Mouse (Mus musculus) gastrocnemius, postnatal 36 days (tissue): Measurements from ENCODE around the gene Kcnk4. TPM values are rescaled to one million over a fixed set of nuclear protein-coding genes. Genes with fewer than 3 reads are reported as not detected.
A peak's percentile ranks its signal among the peaks of the same experiment; 100 is the strongest.

Source experiments
- DNase-seq, 2 experiments: peaks; one replicate each; pipeline ENCODE4 v3.0.0; 2022
- intact Hi-C: fragments of 180-260 bp; cut with DNase I; formaldehyde crosslinking; loops from one replicate; pipeline ENCODE4 v1.15.1; 2025
- long read RNA-seq, 2 experiments: library from polyadenylated mRNA; stranded (forward); transcript quantifications; one replicate each; pipeline ENCODE4 v2.0.0; 2021
- total RNA-seq, 2 experiments: library from RNA; stranded (reverse); gene quantifications; 2 replicates each; pipeline ENCODE4 v1.2.3; 2021

Gene Kcnk4
- not detected for total RNA-seq
- long read RNA-seq, experiment 1: 0 reads
- long read RNA-seq, experiment 2: 0 reads

- intact Hi-C loops: loop anchor here (5.0 kb wide), 1 partner anchor 83 kb away; the partner anchor contains the start of gene Fermt3
- DNase-seq: no peak
These were observed at the start of gene Kcnk4 for GRCm38 (mm10) chr19:6934195-6934977. Gene Kcnk4, minus strand, starts transcription at chr19:6934515.

GRCm38 (mm10) chr19:6983621-6984020 is 49.3 kb upstream of the Kcnk4 start:
- DNase-seq: no peak
- intact Hi-C loops: no loop called here

GRCm38 (mm10) chr19:6981465-6981864 is 47.1 kb upstream of the Kcnk4 start:
- intact Hi-C loops: no loop called here
- no peak for DNase-seq

- intact Hi-C loops: no loop called here
- DNase-seq: peak; percentile 99
These were observed 46.2 kb upstream of the Kcnk4 start, which contains the start of gene Fkbp2 for GRCm38 (mm10) chr19:6980381-6981093. Gene Fkbp2, minus strand, starts transcription at chr19:6980501.

- intact Hi-C loops: no loop called here
- DNase-seq: peak; percentile 98 to 100
These were observed 45.4 kb upstream of the Kcnk4 start for GRCm38 (mm10) chr19:6979486-6980380.

GRCm38 (mm10) chr19:6979001-6979479 is 44.7 kb upstream of the Kcnk4 start:
- DNase-seq: no peak
- intact Hi-C loops: no loop called here

GRCm38 (mm10) chr19:6978639-6978974 is 44.3 kb upstream of the Kcnk4 start:
- intact Hi-C loops: no loop called here

GRCm38 (mm10) chr19:6977759-6978638 is 43.7 kb upstream of the Kcnk4 start:
- DNase-seq: no peak
- intact Hi-C loops: no loop called here

More at GRCm38 (mm10) chr19:6978639-6978974, 44.3 kb upstream of the Kcnk4 start:
- DNase-seq: no peak

GRCm38 (mm10) chr19:6975537-6976521 is 41.5 kb upstream of the Kcnk4 start, which contains the start of gene Plcb3:
Gene Plcb3, minus strand, starts transcription at chr19:6976470.
- DNase-seq: peak; percentile 68 to 75
- intact Hi-C loops: no loop called here

GRCm38 (mm10) chr19:6974211-6975205 is 40.2 kb upstream of the Kcnk4 start, which contains the start of gene Ppp1r14b:
Gene Ppp1r14b, plus strand, starts transcription at chr19:6974968.
- intact Hi-C loops: no loop called here
- peak; percentile 81 for DNase-seq

- no peak for DNase-seq
- intact Hi-C loops: no loop called here
These were observed 39.4 kb upstream of the Kcnk4 start for GRCm38 (mm10) chr19:6973581-6974190.

- no peak for DNase-seq
- intact Hi-C loops: no loop called here
These were observed 38.1 kb upstream of the Kcnk4 start for GRCm38 (mm10) chr19:6972247-6972917.

GRCm38 (mm10) chr19:6971644-6972043 is 37.3 kb upstream of the Kcnk4 start:
- intact Hi-C loops: no loop called here
- DNase-seq: no peak

GRCm38 (mm10) chr19:6970460-6971085 is 36.3 kb upstream of the Kcnk4 start:
- intact Hi-C loops: no loop called here
- no peak for DNase-seq

GRCm38 (mm10) chr19:6969665-6970381 is 35.5 kb upstream of the Kcnk4 start:
- DNase-seq: peak; percentile 69 to 78

More at GRCm38 (mm10) chr19:6969665-6970381, 35.5 kb upstream of the Kcnk4 start:
- intact Hi-C loops: loop anchor here (2.0 kb wide), 1 partner anchor 45 kb away; the partner anchor contains the start of gene Catsperz
